Mouse (Mus musculus): ENCODE results near the gene Rhof.

Rhof gene

GRCm38 (mm10) chr5:123135471-123136360 lies 3.2 kb upstream of the Rhof start:
- no peak for DNase-seq (ENCODE audit: low spot score)

GRCm38 (mm10) chr5:123134875-123135382 lies 2.4 kb upstream of the Rhof start:
- DNase-seq (ENCODE audit: low spot score): no peak

GRCm38 (mm10) chr5:123134186-123134874 lies 1.8 kb upstream of the Rhof start:
- DNase-seq (ENCODE audit: low spot score): no peak

GRCm38 (mm10) chr5:123133784-123134143 lies 1.3 kb upstream of the Rhof start:
- DNase-seq (ENCODE audit: low spot score): no peak

DNA sequence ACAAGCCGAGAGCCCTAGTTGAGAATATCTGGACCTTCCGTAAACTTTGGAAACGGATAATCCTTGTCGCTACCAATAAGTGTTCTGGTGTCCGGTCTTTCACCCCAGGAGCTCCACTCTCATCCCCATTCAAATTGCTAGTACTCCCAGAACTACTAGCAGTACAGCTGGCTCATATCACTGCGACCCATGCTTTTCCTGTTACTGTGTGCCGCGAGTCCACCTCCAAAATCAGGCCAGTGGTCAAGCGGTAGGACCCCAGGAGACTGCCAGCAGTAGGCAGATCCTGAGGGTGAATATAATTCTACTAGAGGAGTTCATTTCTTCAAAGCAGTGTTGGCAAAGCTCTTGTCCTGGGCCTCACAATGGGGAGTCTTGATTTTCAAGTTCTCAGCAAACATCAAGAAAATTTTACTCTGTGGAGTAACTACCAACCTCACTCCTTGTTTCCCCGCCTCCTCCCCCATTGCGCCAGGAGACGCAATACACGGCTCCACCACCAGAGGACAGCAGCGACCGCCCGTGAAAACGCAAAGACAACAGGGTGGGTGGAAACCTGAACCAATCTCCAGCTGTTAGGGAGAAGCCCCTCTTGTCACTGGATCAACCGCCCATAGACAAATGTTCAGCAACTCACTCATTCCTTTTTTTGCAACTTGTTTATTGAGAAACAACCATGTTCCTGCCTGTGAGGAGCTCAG lies 741 bp upstream of the Rhof start:
- DNase-seq (ENCODE audit: low spot score): no peak

GRCm38 (mm10) chr5:123130814-123131148 lies 1.7 kb downstream of the Rhof start:
- no peak for DNase-seq (ENCODE audit: low spot score)

GRCm38 (mm10) chr5:123130030-123130813 lies 2.3 kb downstream of the Rhof start:
- no peak for DNase-seq (ENCODE audit: low spot score)

- no peak for DNase-seq (ENCODE audit: low spot score)
Measured at GRCm38 (mm10) chr5:123129170-123129757, 3.2 kb downstream of the Rhof start.

- DNase-seq (ENCODE audit: low spot score): no peak
Measured at GRCm38 (mm10) chr5:123128426-123129169, 3.9 kb downstream of the Rhof start.

DNA sequence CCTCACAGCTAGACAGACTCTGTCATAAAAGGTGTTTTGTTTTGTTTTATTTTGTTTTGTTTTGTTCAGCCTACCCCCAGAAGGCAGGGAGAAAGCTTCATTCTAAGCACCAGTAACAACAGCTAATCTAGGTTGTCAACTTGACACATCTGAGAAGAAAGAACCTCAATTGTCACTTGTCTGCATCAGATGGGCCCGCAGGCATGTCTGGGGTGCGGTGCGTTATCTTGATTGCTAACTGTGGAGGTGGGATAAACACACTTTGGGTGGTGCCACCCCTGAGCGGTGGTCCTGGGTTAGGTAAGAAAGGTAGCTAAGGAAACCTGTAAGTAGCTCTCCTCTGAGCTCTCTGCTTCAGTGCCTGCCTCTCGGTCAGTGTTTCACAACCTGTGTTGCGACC lies 5.5 kb downstream of the Rhof start:
- DNase-seq (ENCODE audit: low spot score): no peak

DNA sequence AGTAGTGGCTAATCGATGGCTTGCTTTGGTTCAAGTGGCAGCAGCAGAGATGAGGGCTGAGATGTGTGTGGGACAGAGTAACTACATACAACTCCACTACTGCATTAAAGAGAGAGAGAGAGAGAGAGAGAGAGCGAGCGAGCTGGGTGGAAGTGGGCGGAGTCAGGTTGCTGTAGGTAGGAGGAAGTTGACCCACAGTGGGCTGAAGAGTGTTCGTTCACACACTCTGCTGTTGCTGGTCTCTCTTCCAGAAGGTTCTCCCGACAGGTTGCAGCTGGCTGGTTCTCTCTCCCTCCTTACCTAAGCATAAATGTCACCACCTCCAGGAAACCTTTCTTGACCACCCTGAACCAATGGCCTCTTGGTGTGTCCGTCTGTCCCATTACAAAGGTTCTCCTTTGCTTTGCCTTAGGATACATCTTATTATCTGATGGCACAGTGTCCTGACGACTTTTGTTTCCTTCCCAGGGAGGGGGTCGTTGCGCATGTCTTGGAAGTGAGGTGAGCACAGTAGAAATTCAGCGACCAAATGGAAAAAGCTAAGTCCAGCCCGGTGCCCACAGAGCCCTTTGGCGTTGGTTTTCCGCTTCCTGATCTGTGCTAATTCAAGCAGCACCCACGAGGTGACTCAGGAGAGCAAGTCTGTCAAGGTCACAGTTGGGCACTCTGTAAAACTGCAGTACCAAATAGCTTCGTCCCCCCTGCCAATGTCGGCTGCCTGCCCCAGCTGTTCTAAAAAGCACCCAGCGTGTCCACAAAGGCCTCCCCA lies 6.7 kb downstream of the Rhof start:
- DNase-seq (ENCODE audit: low spot score): no peak

GRCm38 (mm10) chr5:123125105-123125504 lies 7.4 kb downstream of the Rhof start:
- no peak for DNase-seq (ENCODE audit: low spot score)

DNA sequence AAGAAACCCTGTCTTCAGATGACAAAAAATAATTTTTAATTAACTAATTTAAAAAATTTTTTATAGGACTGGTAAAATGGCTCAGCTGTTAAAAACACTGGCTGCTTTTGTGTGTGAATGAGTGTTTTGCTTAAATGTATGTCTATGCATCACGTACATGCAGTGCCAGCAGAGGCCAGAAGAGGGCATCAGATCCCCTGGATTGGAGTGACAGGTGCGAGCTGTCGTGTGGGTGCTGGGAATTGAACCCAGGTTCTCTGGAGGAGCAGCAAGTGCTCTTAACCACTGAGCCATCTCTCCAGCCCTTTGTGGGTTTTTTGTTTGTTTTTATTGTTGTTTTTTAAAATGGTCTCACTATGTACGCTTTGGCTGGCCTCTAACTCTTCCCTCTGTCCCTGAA lies 10.3 kb downstream of the Rhof start:
- no peak for DNase-seq (ENCODE audit: low spot score)

GRCm38 (mm10) chr5:123120624-123121215 lies 11.8 kb downstream of the Rhof start:
- DNase-seq (ENCODE audit: low spot score): no peak

DNA sequence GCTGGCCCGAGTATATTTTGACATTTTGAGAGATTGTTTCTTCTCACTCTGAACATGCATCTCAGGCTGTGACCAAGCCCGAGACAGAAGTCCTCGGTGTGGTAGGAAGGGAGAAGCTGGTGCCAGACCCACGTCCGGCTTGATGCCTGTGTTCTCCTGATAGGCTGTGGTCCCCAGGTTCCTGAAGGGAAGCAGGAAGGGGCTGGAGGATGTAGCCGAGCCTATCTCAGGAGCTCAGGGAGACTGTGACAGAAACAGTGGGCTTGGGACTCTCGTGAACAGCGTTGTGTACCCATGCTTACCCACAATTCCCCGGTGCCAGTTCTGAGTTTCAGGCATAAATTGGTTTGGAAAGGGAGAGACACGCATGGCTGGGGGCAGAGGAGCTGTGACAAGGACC lies 13.7 kb downstream of the Rhof start:
- DNase-seq (ENCODE audit: low spot score): no peak

DNA sequence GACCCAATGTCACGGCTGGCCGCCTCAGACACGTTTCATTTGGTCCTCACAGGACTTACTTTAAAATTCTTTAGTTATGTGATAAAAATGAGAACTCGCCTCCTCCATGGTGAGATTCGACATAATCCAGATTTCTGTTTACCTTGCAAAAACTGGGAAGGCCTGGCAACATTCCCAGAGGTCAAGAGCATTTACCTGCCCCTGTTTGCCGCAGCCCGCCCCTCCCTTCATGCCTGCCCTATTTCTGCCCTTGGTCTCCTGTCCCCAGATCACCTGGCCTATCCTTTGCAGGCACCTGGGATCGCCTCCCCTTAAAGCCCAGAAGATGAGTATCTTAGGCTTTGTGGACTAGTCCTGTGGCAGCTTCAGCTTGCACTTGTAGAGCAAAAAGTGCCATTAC lies 14.7 kb downstream of the Rhof start:
- DNase-seq (ENCODE audit: low spot score): no peak

DNA sequence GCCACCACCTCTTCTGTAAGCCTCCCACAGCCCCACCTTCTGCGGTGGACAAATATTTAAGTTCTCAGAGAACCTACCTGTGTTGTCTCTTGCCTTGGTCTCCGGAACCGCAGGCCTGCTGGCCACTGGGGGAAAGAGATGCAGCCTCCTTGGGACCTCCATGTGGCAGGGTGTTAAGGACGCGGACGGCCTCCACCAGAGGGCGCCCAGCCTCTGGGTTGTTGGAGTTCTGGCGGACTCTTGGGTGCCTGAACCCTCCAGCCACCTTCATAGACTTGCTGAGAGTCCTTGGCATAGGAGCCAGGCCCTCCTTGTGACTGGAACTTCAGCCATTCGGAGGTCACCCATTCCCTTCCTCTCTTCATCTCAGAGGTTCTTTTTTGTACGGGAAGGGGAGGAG lies 15.2 kb downstream of the Rhof start:
- DNase-seq (ENCODE audit: low spot score): no peak

- no peak for DNase-seq (ENCODE audit: low spot score)
Measured at GRCm38 (mm10) chr5:123116080-123116479, 16.4 kb downstream of the Rhof start.

GRCm38 (mm10) chr5:123114924-123115323 lies 17.6 kb downstream of the Rhof start:
- no peak for DNase-seq (ENCODE audit: low spot score)

GRCm38 (mm10) chr5:123114109-123114508 lies 18.4 kb downstream of the Rhof start:
- DNase-seq (ENCODE audit: low spot score): no peak
